Mouse (Mus musculus): ENCODE data around the gene Ralbp1.

- TF ChIP-seq CTCF (IDR thresholded peaks at IDR 0.05; ENCODE audit: low read depth) (no peak), EP300 (IDR thresholded peaks at IDR 0.05; ENCODE audit: low read depth) (no peak)
These were observed 19.6 kb upstream of the Ralbp1 start for GRCm38 (mm10) chr17:65905241-65905640.
